In genomic region chr14:114837652-114838276, GRCm38 (mm10) we compare ENCODE assay signal across 19 mouse cellular contexts.
DNase-seq lines count a peak whose midpoint lies in the region; ATAC-seq and TF ChIP-seq lines count a peak whose summit lies in the region.
"Had no signal": no experiment of that assay in that cellular context is flagged by ENCODE, and none has a peak within 500 bp of the region (broad histone marks: within the 10 kb centered on the region; RNA-seq: fewer than 3 reads in every experiment).

No protein-coding gene starts in this region.

- no peak overlapping the region for H3K4me3 ChIP-seq in intestine, embryonic 16.5 days (ENCODE audit: low read length)
- H3K4me3 ChIP-seq in intestine, embryonic 15.5 days (replicated peaks) = no peak overlapping the region
- H3K4me3 ChIP-seq in hindbrain, embryonic 14.5 days (replicated peaks; ENCODE audit: low read length) = no peak overlapping the region
- no peak overlapping the region for H3K4me3 ChIP-seq in limb, embryonic 12.5 days (replicated peaks)
- peak overlapping the region; percentile 19 for H3K4me3 ChIP-seq in midbrain, postnatal 0 days (ENCODE audit: low read depth, low read length)
- H3K4me3 ChIP-seq in layer of hippocampus, adult 2 months = no peak overlapping the region

- DNase-seq in hindbrain, embryonic 14.5 days (ENCODE audit: low spot score) = no peak
- peak; percentile 19 for DNase-seq in midbrain, postnatal 0 days (ENCODE audit: low spot score)
- DNase-seq in liver = no peak
- DNase-seq in layer of hippocampus, adult 2 months (ENCODE audit: low spot score in 2 of 2) = no peak
- DNase-seq in spleen, postnatal 36 days (ENCODE audit: low spot score in 2 of 2) = no peak
- DNase-seq: adrenal gland, postnatal 10 days; cerebellum, adult 9-10 months; embryo, embryonic 11 days; layer of hippocampus, adult 9-11 months; lung, postnatal 14 days; right cerebral cortex, adult 18-20 months; spleen, adult 18-20 months; thymus, postnatal 4 days had no signal

- WGBS in intestine, embryonic 16.5 days = 48% methylated on average over 16 of the region's 16 CpGs
- WGBS in intestine, embryonic 15.5 days = 59% methylated on average over 16 of the region's 16 CpGs
- 29% methylated on average over 16 of the region's 16 CpGs for WGBS in hindbrain, embryonic 14.5 days
- 22% methylated on average over 16 of the region's 16 CpGs for WGBS in limb, embryonic 12.5 days
- 22% methylated on average over 16 of the region's 16 CpGs for WGBS in midbrain, postnatal 0 days

- no peaks in the 10 kb centered on the region for H3K4me1 ChIP-seq in intestine, embryonic 16.5 days (ENCODE audit: control insufficient read depth, insufficient read depth, low read length)
- H3K4me1 ChIP-seq in intestine, embryonic 15.5 days (replicated peaks) = no peaks in the 10 kb centered on the region
- peaks cover 7% of the 10 kb centered on the region for H3K4me1 ChIP-seq in hindbrain, embryonic 14.5 days (replicated peaks; ENCODE audit: control insufficient read depth, insufficient read depth, low read length)
- peaks cover 7% of the 10 kb centered on the region; the same call in 1 of the 2 replicates for H3K4me1 ChIP-seq in limb, embryonic 12.5 days (replicated peaks)
- no peaks in the 10 kb centered on the region for H3K4me1 ChIP-seq in midbrain, postnatal 0 days (ENCODE audit: insufficient read depth, low read length)

- ATAC-seq in intestine, embryonic 16.5 days = 0 out of 2 replicates have a peak, but pooled peaks have one; percentile 19
- ATAC-seq in intestine, embryonic 15.5 days = no peak
- ATAC-seq in hindbrain, embryonic 14.5 days (ENCODE audit: low FRiP score) = no peak
- ATAC-seq in limb, embryonic 12.5 days (ENCODE audit: insufficient number of reproducible peaks, insufficient read depth, low FRiP score, low TSS enrichment, low read depth) = no peak
- no peak for ATAC-seq in midbrain, postnatal 0 days (ENCODE audit: low FRiP score)

- 0 out of 2 replicates have a peak overlapping the region, but pooled peaks have one; percentile 25 for H3K4me2 ChIP-seq in intestine, embryonic 16.5 days (ENCODE audit: low read depth, low read length)
- H3K4me2 ChIP-seq in intestine, embryonic 15.5 days (replicated peaks) = no peak overlapping the region
- peak overlapping the region; percentile 42 for H3K4me2 ChIP-seq in hindbrain, embryonic 14.5 days (replicated peaks)
- peak overlapping the region; percentile 16; the same call in 1 of the 2 replicates for H3K4me2 ChIP-seq in limb, embryonic 12.5 days
- peak overlapping the region; percentile 26 for H3K4me2 ChIP-seq in midbrain, postnatal 0 days (ENCODE audit: low read depth, low read length, poor library complexity, severe bottlenecking)

- no peak overlapping the region for H3K27ac ChIP-seq in intestine, embryonic 16.5 days (ENCODE audit: low read length)
- no peak overlapping the region for H3K27ac ChIP-seq in intestine, embryonic 15.5 days
- H3K27ac ChIP-seq in hindbrain, embryonic 14.5 days = no peak overlapping the region
- no peak overlapping the region for H3K27ac ChIP-seq in limb, embryonic 12.5 days
- no peak overlapping the region for H3K27ac ChIP-seq in midbrain, postnatal 0 days (ENCODE audit: low read depth, low read length)
- H3K27ac ChIP-seq in layer of hippocampus, adult 2 months = no peak overlapping the region
- H3K27ac ChIP-seq: kidney, postnatal 0 days; liver, embryonic 14.5 days had no signal

- no peak overlapping the region for H3K9ac ChIP-seq in intestine, embryonic 16.5 days (ENCODE audit: low read depth, low read length)
- no peak overlapping the region for H3K9ac ChIP-seq in intestine, embryonic 15.5 days
- H3K9ac ChIP-seq in hindbrain, embryonic 14.5 days = no peak overlapping the region
- H3K9ac ChIP-seq in limb, embryonic 12.5 days (replicated peaks) = no peak overlapping the region
- no peak overlapping the region for H3K9ac ChIP-seq in midbrain, postnatal 0 days (replicated peaks; ENCODE audit: low read length, poor library complexity, severe bottlenecking)
- H3K9ac ChIP-seq: liver, embryonic 14.5 days had no signal

- no peaks in the 10 kb centered on the region for H3K9me3 ChIP-seq in intestine, embryonic 16.5 days (ENCODE audit: control insufficient read depth, low read length)
- H3K9me3 ChIP-seq in intestine, embryonic 15.5 days = no peaks in the 10 kb centered on the region
- no peaks in the 10 kb centered on the region for H3K9me3 ChIP-seq in hindbrain, embryonic 14.5 days (ENCODE audit: control insufficient read depth, low read length)
- H3K9me3 ChIP-seq in limb, embryonic 12.5 days = no peaks in the 10 kb centered on the region
- no peaks in the 10 kb centered on the region for H3K9me3 ChIP-seq in midbrain, postnatal 0 days (ENCODE audit: low read length)

- no peaks in the 10 kb centered on the region for H3K36me3 ChIP-seq in intestine, embryonic 16.5 days (ENCODE audit: control insufficient read depth, insufficient read depth, low read length)
- no peaks in the 10 kb centered on the region for H3K36me3 ChIP-seq in intestine, embryonic 15.5 days
- H3K36me3 ChIP-seq in hindbrain, embryonic 14.5 days (replicated peaks; ENCODE audit: control insufficient read depth, insufficient read depth) = no peaks in the 10 kb centered on the region
- H3K36me3 ChIP-seq in limb, embryonic 12.5 days = no peaks in the 10 kb centered on the region
- H3K36me3 ChIP-seq in midbrain, postnatal 0 days (ENCODE audit: insufficient read depth, low read length) = no peaks in the 10 kb centered on the region
- H3K36me3 ChIP-seq: G1E had no signal

- TF ChIP-seq CTCF in midbrain, postnatal 0 days (IDR thresholded peaks at IDR 0.05) = no peak
- no peak for TF ChIP-seq CTCF in layer of hippocampus, adult 2 months (conservative IDR thresholded peaks at IDR 0.05)

- H3K27me3 ChIP-seq in intestine, embryonic 16.5 days (replicated peaks; ENCODE audit: control insufficient read depth, insufficient read depth, low read length) = no peaks in the 10 kb centered on the region
- no peaks in the 10 kb centered on the region for H3K27me3 ChIP-seq in intestine, embryonic 15.5 days (replicated peaks)
- H3K27me3 ChIP-seq in hindbrain, embryonic 14.5 days (ENCODE audit: control insufficient read depth, insufficient read depth, low read length) = no peaks in the 10 kb centered on the region
- H3K27me3 ChIP-seq in limb, embryonic 12.5 days = no peaks in the 10 kb centered on the region
- H3K27me3 ChIP-seq in midbrain, postnatal 0 days (ENCODE audit: insufficient read depth, low read length) = no peaks in the 10 kb centered on the region
